Mouse (Mus musculus) midbrain, embryonic 16.5 days (tissue): Measurements from ENCODE around the gene Ess2. TPM values are rescaled to one million over a fixed set of nuclear protein-coding genes. Genes with fewer than 3 reads are reported as not detected.
"Not testable (repeated sequence)": the region's sequence is repeated elsewhere in the genome, so short reads cannot be mapped to it uniquely, and the experiment has no call there.

Experiments used
- ATAC-seq: fragments of 200-750 bp; cut with Nextera tagmentation; 2 replicates; pipeline ENCODE4 v1.8.0; 2017; ENCODE audit warnings: moderate TSS enrichment
- H3K27ac ChIP-seq: fragments of 300-500 bp; sonication (generic); 2 replicates; pipeline ENCODE4 v1.5.1; 2014; ENCODE audit warnings: mild to moderate bottlenecking, low read length, mixed read lengths
- H3K27me3 ChIP-seq: fragments of 300-500 bp; sonication (generic); 2 replicates; pipeline ENCODE4 v1.6.1; 2014; ENCODE audit warnings: low read depth, low read length, mixed read lengths; ENCODE audit not compliant: control insufficient read depth, insufficient read depth
- H3K36me3 ChIP-seq: fragments of 300-500 bp; sonication (generic); 2 replicates; pipeline ENCODE4 v1.6.1; 2014; ENCODE audit warnings: mild to moderate bottlenecking, low read length, moderate library complexity, mixed read lengths; ENCODE audit not compliant: control insufficient read depth, insufficient read depth
- H3K4me1 ChIP-seq: fragments of 300-500 bp; sonication (generic); 2 replicates; pipeline ENCODE4 v1.6.1; 2014; ENCODE audit warnings: mild to moderate bottlenecking, low read length, mixed read lengths; ENCODE audit not compliant: control insufficient read depth, insufficient read depth
- H3K4me2 ChIP-seq: fragments of 300-500 bp; sonication (generic); 2 replicates; pipeline ENCODE4 v1.6.1; 2014; ENCODE audit warnings: mild to moderate bottlenecking, low read length, mixed read lengths
- H3K4me3 ChIP-seq: fragments of 300-500 bp; sonication (generic); 2 replicates; pipeline ENCODE4 v1.5.1; 2014; ENCODE audit warnings: low read depth, mild to moderate bottlenecking, low read length, moderate library complexity, mixed read lengths
- H3K9ac ChIP-seq: fragments of 300-500 bp; sonication (generic); 2 replicates; pipeline ENCODE4 v1.6.1; 2014; ENCODE audit warnings: low read depth, low read length, mixed read lengths
- H3K9me3 ChIP-seq: fragments of 300-500 bp; sonication (generic); replicated peaks from 2 replicates; pipeline ENCODE4 v1.6.1; 2014; ENCODE audit warnings: mild to moderate bottlenecking, low read length, mixed read lengths; ENCODE audit not compliant: control insufficient read depth, poor library complexity, severe bottlenecking
- WGBS: fragments of 180-500 bp; shearing (Covaris S2); extraction: QIAGEN DNeasy Blood & Tissue Kit; methylation state at CpG from one replicate; pipeline ENCODE4 v1.1.7; 2014; 5-methylcytosine and 5-hydroxymethylcytosine counted together
- polyA plus RNA-seq: library from polyadenylated mRNA; unstranded; fragments of >200 nt; fragmentation: Nextera tagmentation; extraction: Ambion mirVana; gene quantifications from 2 replicates; pipeline ENCODE4 v1.2.1, GENCODE M21; 2015

The Ess2 gene
- polyA plus RNA-seq: 47.6 and 48.6 TPM in 2 replicates

DNA sequence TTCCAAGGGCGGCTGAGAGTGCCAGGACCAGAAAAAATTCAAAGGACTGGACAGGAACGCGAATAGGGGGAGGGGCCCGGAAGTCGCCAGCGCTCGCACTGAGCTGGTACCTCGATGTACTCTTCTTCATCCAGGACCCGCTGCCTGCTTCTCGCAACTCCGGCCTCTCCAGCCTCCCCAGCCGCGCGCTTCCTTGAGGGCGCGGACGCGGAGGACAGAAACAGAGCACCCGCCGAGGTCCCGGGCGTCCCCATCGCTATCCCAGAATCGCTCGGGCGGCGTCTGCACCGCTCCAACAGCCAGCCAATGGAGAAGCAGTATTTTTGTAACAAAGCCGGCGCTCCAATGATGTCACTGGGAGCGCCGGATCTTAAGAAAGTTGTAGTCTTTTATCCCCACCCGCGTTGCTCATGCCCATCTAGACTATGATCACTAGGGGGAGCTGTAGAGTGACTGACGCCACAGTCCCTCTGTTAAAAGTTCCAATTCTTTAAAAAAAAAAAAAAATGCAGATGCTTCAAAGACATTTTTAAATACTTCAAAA is at the start of gene Ess2:
Ess2 (minus strand) TSS at position 297 of the 544 bp plus-strand sequence.
- Histone ChIP-seq H3K9me3 (no peaks in the 10 kb centered on the region), H3K4me2 (peak within 1 kb of the TSS; percentile 77), H3K27ac (peak within 1 kb of the TSS; percentile 76), H3K27me3 (peaks cover 38% of the 10 kb centered on the region), H3K4me1 (peaks cover 17% of the 10 kb centered on the region), H3K9ac (peak within 1 kb of the TSS; percentile 76), H3K36me3 (peaks cover 23% of the 10 kb centered on the region), H3K4me3 (peak within 1 kb of the TSS; percentile 86)
- ATAC-seq: peak; percentile 95
- under 1% methylated on average over 35 of the region's 35 CpGs for WGBS

DNA sequence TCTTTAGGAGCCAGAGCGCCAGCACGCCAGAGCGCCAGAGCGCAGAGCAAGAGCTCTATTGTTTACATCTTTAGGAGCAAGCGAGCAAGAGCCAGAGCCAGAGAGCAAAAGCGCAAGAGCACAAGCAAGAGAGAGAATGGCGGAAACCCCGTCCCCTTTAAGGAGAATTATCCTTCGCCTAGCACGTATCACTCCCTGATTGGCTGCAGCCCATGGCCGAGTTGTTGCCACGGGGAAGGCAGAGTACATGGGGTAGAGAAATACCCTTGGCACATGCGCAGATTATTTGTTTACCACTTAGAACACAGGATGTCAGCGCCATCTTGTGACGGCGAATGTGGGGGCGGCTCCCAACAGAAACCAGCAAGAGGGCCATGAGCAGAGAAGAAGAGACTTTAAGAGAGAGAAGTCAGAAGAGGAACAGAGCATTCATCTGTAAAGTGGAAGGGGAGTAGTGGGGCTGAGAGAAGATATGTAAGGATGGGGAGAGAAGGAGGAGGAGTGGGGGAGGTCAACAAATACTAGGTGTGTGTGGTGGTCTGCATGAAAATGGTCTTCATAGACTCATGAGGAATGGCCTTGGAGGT is 45.0 kb upstream of the Ess2 start:
- H3K4me2 ChIP-seq, H3K4me1 ChIP-seq, H3K27me3 ChIP-seq, H3K36me3 ChIP-seq, H3K9ac ChIP-seq, H3K4me3 ChIP-seq, H3K9me3 ChIP-seq, H3K27ac ChIP-seq, ATAC-seq: not testable (repeated sequence)
- 94% methylated on average over 16 of the region's 17 CpGs for WGBS

DNA sequence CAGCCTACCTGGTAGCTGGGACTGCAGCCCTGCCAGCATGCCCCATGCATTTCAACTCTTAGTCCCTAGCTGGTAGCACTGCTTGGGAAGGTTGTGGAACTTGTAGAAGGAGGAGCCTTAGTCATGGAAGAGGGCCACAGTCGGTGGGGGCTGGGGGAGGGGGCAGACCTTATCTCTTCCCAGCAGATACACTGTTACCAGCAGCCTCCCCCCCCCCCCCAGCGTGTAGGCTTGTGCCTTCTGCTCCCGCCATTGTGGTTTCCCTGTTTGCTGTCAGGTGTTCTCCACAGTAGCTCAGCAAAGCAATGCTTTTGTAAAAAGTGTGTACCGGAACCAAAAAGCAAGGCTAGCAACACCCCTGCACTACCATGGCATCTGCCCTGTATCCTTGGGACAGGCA is 40.5 kb upstream of the Ess2 start:
- Histone ChIP-seq H3K4me1 (peaks cover 8% of the 10 kb centered on the region; the same call in 1 of the 2 replicates), H3K9ac (no peak overlapping the region), H3K9me3 (no peaks in the 10 kb centered on the region), H3K4me3 (no peak overlapping the region), H3K4me2 (no peak overlapping the region), H3K36me3 (no peaks in the 10 kb centered on the region), H3K27ac (no peak overlapping the region), H3K27me3 (no peaks in the 10 kb centered on the region)
- WGBS: 95% methylated on average over 3 of the region's 4 CpGs
- ATAC-seq: no peak

DNA sequence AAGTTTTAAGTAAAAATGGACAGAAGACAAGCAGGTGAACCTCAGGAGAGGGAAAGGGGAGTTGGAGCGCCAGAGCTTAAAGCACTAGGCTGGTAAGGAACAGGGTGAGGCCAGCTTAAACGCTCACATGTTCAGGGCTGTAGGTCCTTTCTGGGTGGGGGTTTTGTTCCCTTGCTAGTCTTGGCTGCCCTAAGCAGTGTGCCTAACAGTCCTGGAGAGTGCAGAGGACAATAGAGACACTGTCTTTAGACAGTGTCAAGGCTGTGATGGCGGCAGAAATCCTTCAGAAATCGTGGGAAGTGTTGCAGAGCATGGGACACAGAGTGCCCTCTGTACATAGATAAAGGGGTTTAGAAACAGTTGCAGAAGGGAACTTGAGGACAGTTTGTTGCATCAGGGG is 38.9 kb upstream of the Ess2 start:
- Histone ChIP-seq H3K27me3 (no peaks in the 10 kb centered on the region), H3K4me3 (no peak overlapping the region), H3K9ac (no peak overlapping the region), H3K27ac (peak overlapping the region; percentile 34; the same call in 1 of the 2 replicates), H3K36me3 (no peaks in the 10 kb centered on the region), H3K9me3 (no peaks in the 10 kb centered on the region), H3K4me1 (peaks cover 8% of the 10 kb centered on the region; the same call in 1 of the 2 replicates), H3K4me2 (no peak overlapping the region)
- WGBS: 19% methylated on average over 4 of the region's 4 CpGs
- peak; percentile 32; the same call in 1 of the 2 replicates for ATAC-seq

DNA sequence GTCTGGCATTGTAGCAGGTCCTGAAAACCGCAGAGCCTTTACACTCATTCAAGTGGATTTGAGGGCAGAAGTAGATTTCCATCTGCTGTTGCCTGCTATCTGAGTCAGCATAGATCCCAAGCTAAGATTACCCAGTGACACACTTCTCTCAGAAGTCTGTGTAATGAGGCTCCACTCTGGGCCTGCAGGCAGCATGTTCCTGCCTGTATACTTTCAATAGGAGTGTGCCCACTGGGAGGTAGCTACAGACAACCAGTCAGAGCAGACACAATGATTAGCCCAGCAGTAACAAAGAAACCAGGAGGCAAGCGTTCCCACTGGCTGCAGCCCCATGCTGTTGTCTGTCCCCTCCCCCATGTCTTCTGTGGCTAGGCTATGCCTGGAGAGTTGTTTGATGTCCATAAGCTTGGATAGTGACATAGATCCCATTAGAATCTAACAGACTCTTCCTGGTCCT is 38.3 kb upstream of the Ess2 start:
- no peaks in the 10 kb centered on the region for H3K36me3 ChIP-seq
- 3% methylated on average over 2 of the region's 2 CpGs for WGBS
- H3K9ac ChIP-seq: peak overlapping the region; percentile 30; the same call in 1 of the 2 replicates
- H3K4me1 ChIP-seq: peaks cover 8% of the 10 kb centered on the region; the same call in 1 of the 2 replicates
- peak overlapping the region; percentile 63; the same call in 1 of the 2 replicates for H3K27ac ChIP-seq
- no peak overlapping the region for H3K4me3 ChIP-seq
- no peaks in the 10 kb centered on the region for H3K9me3 ChIP-seq
- H3K4me2 ChIP-seq: no peak overlapping the region
- H3K27me3 ChIP-seq: no peaks in the 10 kb centered on the region
- ATAC-seq: peak; percentile 89

DNA sequence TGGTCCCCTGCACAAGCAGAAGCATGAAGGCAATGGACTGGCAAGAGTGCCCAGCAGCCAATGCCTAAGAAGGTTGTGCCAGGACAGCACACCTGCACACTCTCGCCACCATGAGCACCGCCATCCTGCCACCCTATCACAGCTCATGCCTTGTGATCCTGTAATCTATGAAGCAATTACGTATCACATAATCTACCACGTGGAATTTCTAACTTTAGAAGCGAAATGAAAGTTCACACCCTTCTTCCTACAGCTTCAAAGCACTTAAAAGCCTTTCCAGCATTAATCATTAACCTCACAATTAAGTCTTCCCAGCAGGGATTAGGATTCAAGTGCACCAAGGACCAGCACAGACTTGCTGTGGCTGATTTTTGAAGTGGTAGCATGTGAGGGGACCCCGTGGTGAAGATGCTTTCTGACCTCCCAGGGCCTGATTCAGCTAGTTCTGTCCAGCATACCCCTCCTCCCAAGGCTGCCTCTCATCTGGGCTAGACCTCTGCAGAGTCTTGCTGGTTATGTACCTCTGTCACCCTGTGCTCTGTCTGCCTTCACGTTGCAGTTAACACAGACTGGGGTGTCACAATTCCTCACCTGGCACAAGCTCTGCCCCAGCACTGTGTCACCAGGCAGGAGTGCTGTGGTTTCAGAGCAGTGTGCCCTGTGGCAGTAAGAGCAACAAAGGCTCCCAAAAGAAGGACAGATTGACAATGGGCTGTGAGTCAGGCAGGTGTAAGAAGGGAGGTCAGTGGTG is 34.1 kb upstream of the Ess2 start:
- no peaks in the 10 kb centered on the region for H3K27me3 ChIP-seq

DNA sequence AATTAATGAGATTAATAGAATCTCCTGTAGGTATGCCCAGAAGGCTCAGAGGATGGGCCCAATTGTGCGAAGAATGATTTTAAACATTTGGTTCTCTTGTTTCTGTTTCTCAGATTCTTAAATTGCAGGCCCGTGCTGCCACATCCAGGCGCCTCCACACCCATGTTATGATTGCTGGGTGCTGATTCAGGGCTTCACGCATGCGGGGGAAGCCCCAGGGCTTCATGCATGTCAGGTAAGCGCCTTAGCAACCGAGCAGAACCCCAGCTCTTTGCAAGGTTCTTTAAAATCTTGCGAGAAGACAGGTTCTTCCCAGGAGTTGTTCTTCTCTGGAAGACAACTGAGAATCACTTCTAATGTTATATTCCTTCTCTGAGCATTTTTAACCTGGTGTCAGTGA is 32.3 kb upstream of the Ess2 start:
- Histone ChIP-seq H3K36me3 (no peaks in the 10 kb centered on the region), H3K9me3 (no peaks in the 10 kb centered on the region), H3K4me2 (no peak overlapping the region), H3K4me3 (no peak overlapping the region), H3K27ac (no peak overlapping the region), H3K4me1 (no peaks in the 10 kb centered on the region), H3K27me3 (no peaks in the 10 kb centered on the region), H3K9ac (no peak overlapping the region)
- ATAC-seq: no peak
- WGBS: 66% methylated on average over 8 of the region's 8 CpGs

More for the DNA sequence above, 34.1 kb upstream of the Ess2 start:
- Histone ChIP-seq H3K9ac (no peak overlapping the region), H3K9me3 (no peaks in the 10 kb centered on the region), H3K4me3 (no peak overlapping the region), H3K27ac (no peak overlapping the region), H3K4me2 (no peak overlapping the region), H3K36me3 (no peaks in the 10 kb centered on the region), H3K4me1 (peaks cover 7% of the 10 kb centered on the region; the same call in 1 of the 2 replicates)
- WGBS: 59% methylated on average over 7 of the region's 7 CpGs
- no peak for ATAC-seq

DNA sequence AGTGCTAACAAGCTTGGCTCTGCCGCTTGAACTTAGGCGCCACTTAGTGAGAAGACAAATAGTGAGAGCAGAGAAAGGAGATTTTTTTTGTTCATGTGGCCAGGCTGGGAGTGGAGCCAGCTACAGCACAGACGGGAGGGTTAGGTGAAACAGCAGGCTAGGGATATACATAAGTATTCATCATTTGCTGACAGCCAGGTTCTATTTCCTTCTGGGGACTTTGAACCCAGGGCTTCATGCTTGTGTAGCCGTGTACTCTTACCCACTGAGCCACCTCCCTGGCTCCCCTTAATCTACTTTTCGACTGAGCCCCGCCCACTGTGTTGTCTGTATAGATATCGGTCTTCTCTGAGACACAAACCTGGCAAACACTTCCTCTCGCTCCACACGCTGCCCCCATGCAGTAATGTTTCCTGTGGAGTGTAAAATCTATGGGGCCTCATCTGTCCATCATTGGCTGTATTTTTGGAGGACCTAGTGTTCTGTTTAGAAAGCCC is 28.2 kb upstream of the Ess2 start:
- Histone ChIP-seq H3K4me1 (no peaks in the 10 kb centered on the region), H3K36me3 (no peaks in the 10 kb centered on the region), H3K27ac (no peak overlapping the region), H3K9ac (no peak overlapping the region), H3K9me3 (no peaks in the 10 kb centered on the region), H3K4me2 (no peak overlapping the region), H3K27me3 (no peaks in the 10 kb centered on the region), H3K4me3 (no peak overlapping the region)
- no peak for ATAC-seq
- WGBS: 50% methylated on average over 9 of the region's 9 CpGs

DNA sequence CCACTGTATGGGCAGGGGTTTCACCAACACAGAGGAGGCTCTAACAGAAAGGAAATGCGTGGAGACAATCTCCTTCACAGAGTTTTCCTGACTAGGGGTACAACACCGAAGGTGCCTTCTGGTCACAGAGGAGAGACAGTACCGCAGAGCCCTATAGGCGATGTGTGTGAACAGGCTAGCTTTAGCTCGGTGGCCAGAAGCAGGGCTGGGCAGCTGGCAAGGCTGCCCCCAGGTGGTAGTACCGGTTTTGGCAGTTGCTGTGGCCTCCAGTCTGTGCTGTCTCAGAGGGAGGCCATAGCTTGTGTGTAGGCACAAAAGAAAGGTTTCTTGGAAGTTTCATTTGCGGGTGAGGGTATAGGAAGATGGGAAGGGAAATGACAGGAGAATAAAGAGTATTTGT is 27.7 kb upstream of the Ess2 start:
- no peak overlapping the region for H3K4me2 ChIP-seq
- no peaks in the 10 kb centered on the region for H3K4me1 ChIP-seq
- no peak overlapping the region for H3K27ac ChIP-seq
- no peak for ATAC-seq
- H3K9ac ChIP-seq: no peak overlapping the region
- H3K27me3 ChIP-seq: no peaks in the 10 kb centered on the region
- H3K36me3 ChIP-seq: no peaks in the 10 kb centered on the region
- WGBS: 7% methylated on average over 7 of the region's 7 CpGs
- H3K9me3 ChIP-seq: no peaks in the 10 kb centered on the region
- no peak overlapping the region for H3K4me3 ChIP-seq
